Mouse (Mus musculus): Measurements from ENCODE around the gene Zfp638. TPM values are rescaled to one million over a fixed set of nuclear protein-coding genes. Genes with fewer than 3 reads are reported as not detected.
"Not testable (repeated sequence)": the region's sequence is repeated elsewhere in the genome, so short reads cannot be mapped to it uniquely, and the experiment has no call there.

Zfp638 gene
- 6.2 and 7.4 TPM in 2 replicates for polyA plus RNA-seq (2012; rRNA removed)

GRCm38 (mm10) chr6:83866954-83867597, at the start of gene Zfp638:
Gene Zfp638 (plus strand): TSS chr6:83867109.
- H3K4me1 ChIP-seq (ENCODE audit: control insufficient read depth, insufficient read depth, low read length): no peaks in the 10 kb centered on the region
- under 1% methylated on average over 50 of the region's 50 CpGs for WGBS

GRCm38 (mm10) chr6:83818996-83819395, 47.9 kb upstream of the Zfp638 start:
- Histone ChIP-seq H3K4me1 (ENCODE audit: control insufficient read depth, insufficient read depth, low read length) (no peaks in the 10 kb centered on the region), H3K4me3 (ENCODE audit: insufficient read depth, low read depth, low read length) (no peak overlapping the region), H3K36me3 (ENCODE audit: control insufficient read depth, insufficient read depth, low read length) (no peaks in the 10 kb centered on the region; the same call in 1 of the 2 replicates), H3K27ac (ENCODE audit: insufficient read depth, low read depth, low read length) (no peak overlapping the region), H3K27me3 (replicated peaks; ENCODE audit: control insufficient read depth, insufficient read depth, low read length) (no peaks in the 10 kb centered on the region)
- 87% methylated on average over 1 of the region's 1 CpGs for WGBS
- no peak for DNase-seq
- TF ChIP-seq POLR2A (IDR thresholded peaks at IDR 0.05; ENCODE audit: low read depth, low read length): no peak
- TF ChIP-seq CTCF (conservative IDR thresholded peaks at IDR 0.05; ENCODE audit: insufficient read depth, insufficient read length, low read depth, low read length): no peak

More at GRCm38 (mm10) chr6:83866954-83867597, at the start of gene Zfp638:
- Histone ChIP-seq H3K36me3 (ENCODE audit: control insufficient read depth, insufficient read depth, low read length) (no peaks in the 10 kb centered on the region), H3K27ac (ENCODE audit: insufficient read depth, low read depth, low read length) (no peak within 1 kb of the TSS), H3K27me3 (replicated peaks; ENCODE audit: control insufficient read depth, insufficient read depth, low read length) (no peaks in the 10 kb centered on the region), H3K4me3 (ENCODE audit: insufficient read depth, low read depth, low read length) (peak within 1 kb of the TSS; percentile 69)
- peak; percentile 95 for DNase-seq
- no peak for TF ChIP-seq POLR2A (IDR thresholded peaks at IDR 0.05; ENCODE audit: low read depth, low read length)
- no peak for TF ChIP-seq CTCF (conservative IDR thresholded peaks at IDR 0.05; ENCODE audit: insufficient read depth, insufficient read length, low read depth, low read length)

- 80% methylated on average over 2 of the region's 2 CpGs for WGBS
- no peak for TF ChIP-seq CTCF (conservative IDR thresholded peaks at IDR 0.05; ENCODE audit: insufficient read depth, insufficient read length, low read depth, low read length)
- no peak for TF ChIP-seq POLR2A (IDR thresholded peaks at IDR 0.05; ENCODE audit: low read depth, low read length)
- no peak overlapping the region for H3K27ac ChIP-seq (ENCODE audit: insufficient read depth, low read depth, low read length)
- H3K36me3 ChIP-seq (ENCODE audit: control insufficient read depth, insufficient read depth, low read length): no peaks in the 10 kb centered on the region
- H3K4me1 ChIP-seq (ENCODE audit: control insufficient read depth, insufficient read depth, low read length): no peaks in the 10 kb centered on the region
- H3K4me3 ChIP-seq (ENCODE audit: insufficient read depth, low read depth, low read length): no peak overlapping the region
- DNase-seq: no peak
- no peaks in the 10 kb centered on the region for H3K27me3 ChIP-seq (replicated peaks; ENCODE audit: control insufficient read depth, insufficient read depth, low read length)
These were observed 46.0 kb upstream of the Zfp638 start for GRCm38 (mm10) chr6:83820727-83821515.

GRCm38 (mm10) chr6:83821856-83822255, 45.1 kb upstream of the Zfp638 start:
- H3K4me1 ChIP-seq (ENCODE audit: control insufficient read depth, insufficient read depth, low read length): no peaks in the 10 kb centered on the region
- H3K27ac ChIP-seq (ENCODE audit: insufficient read depth, low read depth, low read length): no peak overlapping the region
- 91% methylated on average over 2 of the region's 2 CpGs for WGBS
- H3K4me3 ChIP-seq (ENCODE audit: insufficient read depth, low read depth, low read length): no peak overlapping the region
- no peak for DNase-seq
- no peaks in the 10 kb centered on the region for H3K27me3 ChIP-seq (replicated peaks; ENCODE audit: control insufficient read depth, insufficient read depth, low read length)
- no peaks in the 10 kb centered on the region for H3K36me3 ChIP-seq (ENCODE audit: control insufficient read depth, insufficient read depth, low read length)
- TF ChIP-seq CTCF (conservative IDR thresholded peaks at IDR 0.05; ENCODE audit: insufficient read depth, insufficient read length, low read depth, low read length) (no peak), POLR2A (IDR thresholded peaks at IDR 0.05; ENCODE audit: low read depth, low read length) (no peak)

- Histone ChIP-seq H3K36me3 (ENCODE audit: control insufficient read depth, insufficient read depth, low read length) (no peaks in the 10 kb centered on the region; the same call in 1 of the 2 replicates), H3K27ac (ENCODE audit: insufficient read depth, low read depth, low read length) (no peak overlapping the region), H3K4me3 (ENCODE audit: insufficient read depth, low read depth, low read length) (peak overlapping the region; percentile 65), H3K27me3 (replicated peaks; ENCODE audit: control insufficient read depth, insufficient read depth, low read length) (no peaks in the 10 kb centered on the region), H3K4me1 (ENCODE audit: control insufficient read depth, insufficient read depth, low read length) (peaks cover 4% of the 10 kb centered on the region; the same call in 1 of the 2 replicates)
- DNase-seq: peak; percentile 5
- TF ChIP-seq POLR2A (IDR thresholded peaks at IDR 0.05; ENCODE audit: low read depth, low read length) (no peak), CTCF (conservative IDR thresholded peaks at IDR 0.05; ENCODE audit: insufficient read depth, insufficient read length, low read depth, low read length) (no peak)
- WGBS: 3% methylated on average over 35 of the region's 35 CpGs
These were observed 35.8 kb upstream of the Zfp638 start for GRCm38 (mm10) chr6:83830941-83831605.

GRCm38 (mm10) chr6:83831606-83832123, 35.2 kb upstream of the Zfp638 start, which contains the start of gene Paip2b:
Gene Paip2b (minus strand): TSS chr6:83831741.
- under 1% methylated on average over 37 of the region's 37 CpGs for whole genome bisulfite sequencing
- TF ChIP-seq CTCF (conservative IDR thresholded peaks at IDR 0.05; ENCODE audit: insufficient read depth, insufficient read length, low read depth, low read length): no peak
- TF ChIP-seq POLR2A (IDR thresholded peaks at IDR 0.05; ENCODE audit: low read depth, low read length): peak; percentile 66

GRCm38 (mm10) chr6:83832393-83832792, 34.5 kb upstream of the Zfp638 start:
- not testable (repeated sequence) for H3K36me3 ChIP-seq (ENCODE audit: control insufficient read depth, insufficient read depth, low read length); H3K4me3 ChIP-seq (ENCODE audit: insufficient read depth, low read depth, low read length); H3K27ac ChIP-seq (ENCODE audit: insufficient read depth, low read depth, low read length); H3K4me1 ChIP-seq (ENCODE audit: control insufficient read depth, insufficient read depth, low read length); H3K27me3 ChIP-seq (replicated peaks; ENCODE audit: control insufficient read depth, insufficient read depth, low read length)
- DNase-seq: peak; percentile 6
- WGBS: 50% methylated on average over 1 of the region's 1 CpGs

More at GRCm38 (mm10) chr6:83831606-83832123, 35.2 kb upstream of the Zfp638 start, which contains the start of gene Paip2b:
- no peaks in the 10 kb centered on the region; the same call in 1 of the 2 replicates for H3K36me3 ChIP-seq (ENCODE audit: control insufficient read depth, insufficient read depth, low read length)
- no peaks in the 10 kb centered on the region for H3K27me3 ChIP-seq (replicated peaks; ENCODE audit: control insufficient read depth, insufficient read depth, low read length)
- DNase-seq: peak; percentile 100
- no peak within 1 kb of the TSS for H3K27ac ChIP-seq (ENCODE audit: insufficient read depth, low read depth, low read length)
- peak within 1 kb of the TSS; percentile 65 for H3K4me3 ChIP-seq (ENCODE audit: insufficient read depth, low read depth, low read length)
- H3K4me1 ChIP-seq (ENCODE audit: control insufficient read depth, insufficient read depth, low read length): peaks cover 4% of the 10 kb centered on the region; the same call in 1 of the 2 replicates

Measured in kidney, adult 2 months (tissue).